Comparison of ENCODE assay signal across 20 mouse cellular contexts in genomic region chr1:77233010-77233409, GRCm38 (mm10).
DNase-seq lines count a peak whose midpoint lies in the region; ATAC-seq and TF ChIP-seq lines count a peak whose summit lies in the region.
"Had no signal": no experiment of that assay in that cellular context is flagged by ENCODE, and none has a peak within 500 bp of the region (broad histone marks: within the 10 kb centered on the region; RNA-seq: fewer than 3 reads in every experiment).

No protein-coding gene starts in this region.

- WGBS in heart, embryonic 10.5 days: 63% methylated on average over 4 of the region's 4 CpGs
- WGBS in lung, embryonic 14.5 days: 32% methylated on average over 4 of the region's 4 CpGs
- 53% methylated on average over 4 of the region's 4 CpGs for WGBS in kidney, postnatal 0 days

- no peak overlapping the region for H3K9ac ChIP-seq in lung, embryonic 14.5 days
- no peak overlapping the region for H3K9ac ChIP-seq in kidney, postnatal 0 days (ENCODE audit: low read depth, low read length)
- H3K9ac ChIP-seq: embryonic facial prominence, embryonic 15.5 days; hindbrain, embryonic 15.5 days; intestine, embryonic 15.5 days; limb, embryonic 15.5 days; liver, postnatal 0 days; midbrain, embryonic 15.5 days had no signal

- H3K36me3 ChIP-seq in heart, embryonic 10.5 days: no peaks in the 10 kb centered on the region
- no peaks in the 10 kb centered on the region for H3K36me3 ChIP-seq in lung, embryonic 14.5 days (ENCODE audit: insufficient read depth)
- no peaks in the 10 kb centered on the region for H3K36me3 ChIP-seq in kidney, postnatal 0 days (ENCODE audit: insufficient read depth, low read length)
- H3K36me3 ChIP-seq: embryonic facial prominence, embryonic 15.5 days; forebrain, embryonic 10.5 days; hindbrain, embryonic 15.5 days; intestine, embryonic 15.5 days; limb, embryonic 15.5 days; midbrain, embryonic 15.5 days had no signal

- no peak for ATAC-seq in lung, embryonic 14.5 days (ENCODE audit: insufficient read depth)
- no peak for ATAC-seq in kidney, postnatal 0 days (replicated peaks; ENCODE audit: low FRiP score, low read depth)
- ATAC-seq: intestine, embryonic 15.5 days; liver, postnatal 0 days; midbrain, embryonic 15.5 days had no signal

- H3K27me3 ChIP-seq in heart, embryonic 10.5 days (ENCODE audit: insufficient read depth, poor library complexity, severe bottlenecking): no peaks in the 10 kb centered on the region
- H3K27me3 ChIP-seq in lung, embryonic 14.5 days (ENCODE audit: insufficient read depth, low read length): no peaks in the 10 kb centered on the region
- no peaks in the 10 kb centered on the region for H3K27me3 ChIP-seq in kidney, postnatal 0 days (ENCODE audit: insufficient read depth, low read length)
- H3K27me3 ChIP-seq: embryonic facial prominence, embryonic 15.5 days; hindbrain, embryonic 15.5 days; intestine, embryonic 15.5 days; limb, embryonic 15.5 days; megakaryocyte, embryonic 14.5 days; midbrain, embryonic 15.5 days had no signal

- H3K4me3 ChIP-seq in heart, embryonic 10.5 days: no peak overlapping the region
- no peak overlapping the region for H3K4me3 ChIP-seq in lung, embryonic 14.5 days (ENCODE audit: low read depth, low read length)
- H3K4me3 ChIP-seq in kidney, postnatal 0 days (replicated peaks; ENCODE audit: low read depth, low read length): no peak overlapping the region
- H3K4me3 ChIP-seq: embryonic facial prominence, embryonic 15.5 days; forebrain, embryonic 10.5 days; hindbrain, embryonic 15.5 days; intestine, embryonic 15.5 days; limb, embryonic 15.5 days; megakaryocyte, embryonic 14.5 days; midbrain, embryonic 15.5 days; myocyte had no signal

- TF ChIP-seq CTCF in lung, embryonic 14.5 days (IDR thresholded peaks at IDR 0.05; ENCODE audit: low read depth): no peak
- no peak for TF ChIP-seq CTCF in kidney, postnatal 0 days (IDR thresholded peaks at IDR 0.05; ENCODE audit: low read depth)

- H3K9me3 ChIP-seq in heart, embryonic 10.5 days: no peaks in the 10 kb centered on the region
- H3K9me3 ChIP-seq in lung, embryonic 14.5 days (ENCODE audit: low read depth, low read length): no peaks in the 10 kb centered on the region; the same call in 1 of the 2 replicates
- no peaks in the 10 kb centered on the region for H3K9me3 ChIP-seq in kidney, postnatal 0 days (replicated peaks; ENCODE audit: low read length)
- H3K9me3 ChIP-seq: embryonic facial prominence, embryonic 15.5 days; forebrain, embryonic 10.5 days; hindbrain, embryonic 15.5 days; intestine, embryonic 15.5 days; limb, embryonic 15.5 days; midbrain, embryonic 15.5 days had no signal

- H3K4me2 ChIP-seq in lung, embryonic 14.5 days: no peak overlapping the region
- no peak overlapping the region for H3K4me2 ChIP-seq in kidney, postnatal 0 days (ENCODE audit: low read length)
- H3K4me2 ChIP-seq: embryonic facial prominence, embryonic 15.5 days; hindbrain, embryonic 15.5 days; intestine, embryonic 15.5 days; limb, embryonic 15.5 days; midbrain, embryonic 15.5 days had no signal

- DNase-seq in heart, adult 11 months: peak; percentile 97
- no peak for DNase-seq in heart, embryonic 10.5 days (ENCODE audit: low spot score)
- DNase-seq in lung, embryonic 14.5 days: peak; percentile 17
- DNase-seq in lung, adult 18-20 months: no peak
- peak; percentile 34 for DNase-seq in kidney, postnatal 0 days (ENCODE audit: low spot score)
- DNase-seq in cerebellum, adult 9-10 months: no peak
- DNase-seq in adrenal gland, adult 2 months: no peak
- DNase-seq in cerebellum, postnatal 36 days: no peak
- DNase-seq: cerebellum, adult 9-11 months; gastrocnemius, postnatal 25 days; liver, postnatal 0 days; thymus, postnatal 14 days had no signal

- H3K27ac ChIP-seq in heart, embryonic 10.5 days: no peak overlapping the region
- H3K27ac ChIP-seq in lung, embryonic 14.5 days (ENCODE audit: low read depth): no peak overlapping the region
- no peak overlapping the region for H3K27ac ChIP-seq in kidney, postnatal 0 days
- H3K27ac ChIP-seq: embryonic facial prominence, embryonic 15.5 days; forebrain, embryonic 10.5 days; hindbrain, embryonic 15.5 days; intestine, embryonic 15.5 days; limb, embryonic 15.5 days; midbrain, embryonic 15.5 days had no signal

- H3K4me1 ChIP-seq in heart, embryonic 10.5 days: peaks cover 6% of the 10 kb centered on the region; the same call in 1 of the 2 replicates
- no peaks in the 10 kb centered on the region for H3K4me1 ChIP-seq in lung, embryonic 14.5 days (ENCODE audit: insufficient read depth)
- no peaks in the 10 kb centered on the region for H3K4me1 ChIP-seq in kidney, postnatal 0 days (replicated peaks; ENCODE audit: insufficient read depth, low read length)
- H3K4me1 ChIP-seq: hindbrain, embryonic 15.5 days; intestine, embryonic 15.5 days; limb, embryonic 15.5 days; megakaryocyte, embryonic 14.5 days; midbrain, embryonic 15.5 days had no signal

Comparison
In these comparisons a context has a peak if more than half of its experiments do, and no peak if none do; other contexts are left out.
1. DNase-seq: peak in heart, adult 11 months (single experiment), lung, embryonic 14.5 days (single experiment) and kidney, postnatal 0 days (single experiment); none in heart, embryonic 10.5 days (single experiment), lung, adult 18-20 months (0 of 2), cerebellum, adult 9-10 months (single experiment), adrenal gland, adult 2 months (single experiment) and cerebellum, postnatal 36 days (0 of 2).